Mouse (Mus musculus) left cerebral cortex, adult 2 months (tissue): ENCODE data around the gene Ism2. TPM values are rescaled to one million over a fixed set of nuclear protein-coding genes. Genes with fewer than 3 reads are reported as not detected.

ENCODE experiments used
- DNase-seq, 2 experiments: peaks; one replicate each; pipeline ENCODE4 v3.0.0; 2021 to 2022; ENCODE audit warnings: low spot score in 2 of 2, mixed read lengths in 1 of 2; ENCODE audit errors: extremely low spot score in 1 of 2
- H3K27ac ChIP-seq: fragments of 200-600 bp; 2 replicates; pipeline ENCODE4 v1.8.1; 2022
- H3K4me3 ChIP-seq: fragments of 200-600 bp; 2 replicates; pipeline ENCODE4 v1.8.1; 2022
- CTCF ChIP-seq: fragments of 200-600 bp; IDR thresholded peaks from 2 replicates; pipeline ENCODE4 v1.8.1; 2022; ENCODE audit warnings: antibody characterized with exemption, mild to moderate bottlenecking, moderate library complexity
- intact Hi-C: fragments of 180-260 bp; cut with DNase I; formaldehyde crosslinking; loops from one replicate; pipeline ENCODE4 v1.15.1; 2025
- long read RNA-seq, 2 experiments: library from polyadenylated mRNA; stranded (forward); transcript quantifications; one replicate each; pipeline ENCODE4 v2.0.0; 2021; ENCODE audit warnings: borderline mapping rate in 2 of 2
- total RNA-seq, 2 experiments: library from RNA; stranded (reverse); gene quantifications; 2 replicates each; pipeline ENCODE4 v1.2.3; 2021

The Ism2 gene
- total RNA-seq, result under 1 TPM; 0.19 to 0.27 TPM
- long read RNA-seq, experiment 1, partial matches to known transcripts, result 0 of 1 reads
- long read RNA-seq, experiment 1, other reads (novel, unspliced or antisense), result 0 of 1 reads
- long read RNA-seq, experiment 2, result 0 reads

DNA sequence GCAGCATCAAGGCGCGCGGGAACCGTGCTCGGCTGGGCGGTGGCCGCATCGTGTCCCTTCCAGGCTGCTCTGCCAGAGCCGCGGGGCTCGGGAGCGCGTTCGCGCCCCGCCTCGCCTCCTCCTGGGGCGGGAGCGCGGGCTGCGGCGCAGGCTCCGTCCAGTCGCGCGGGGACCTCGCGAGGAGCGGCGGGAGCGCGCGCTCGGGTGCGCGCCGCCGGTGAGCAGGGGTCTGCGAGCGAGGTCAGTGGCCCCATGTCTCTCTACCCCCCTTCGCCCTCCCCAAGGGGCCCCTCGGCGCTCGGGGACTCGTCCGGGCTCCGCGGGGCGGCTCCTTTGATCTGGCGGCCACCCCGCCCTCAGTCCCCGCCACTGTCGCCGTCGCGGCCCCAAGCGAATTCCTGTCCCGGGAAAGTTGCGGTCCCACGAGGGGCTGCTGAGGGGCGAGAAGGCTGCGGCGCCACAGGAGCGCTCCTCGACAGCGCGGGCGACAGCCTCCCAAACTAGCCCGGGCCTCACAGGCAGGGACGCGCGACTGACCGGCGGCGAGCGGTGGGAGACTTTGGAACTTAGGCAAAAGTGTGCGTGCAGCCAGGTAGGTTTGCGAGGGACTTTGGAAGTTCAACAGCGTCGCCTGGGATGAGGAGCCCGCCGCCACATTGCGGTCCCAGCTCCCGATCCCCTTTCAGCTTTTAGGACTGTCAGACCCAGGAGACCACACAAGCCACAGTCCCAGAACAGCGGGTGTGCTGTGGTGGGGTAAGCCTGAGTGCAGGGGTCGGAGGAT, at the start of gene Ism2:
Gene Ism2, minus strand, starts transcription at position 49 of the 784 bp plus-strand sequence.
- TF ChIP-seq CTCF, result peak; percentile 0; the same call in 1 of the 2 replicates
- intact Hi-C loops, result no loop called here
- Histone ChIP-seq H3K27ac (no peak within 1 kb of the TSS), H3K4me3 (peak within 1 kb of the TSS; percentile 59)
- DNase-seq, result peak in 1 of 2 experiments; percentile 33

- TF ChIP-seq CTCF, result no peak
- DNase-seq, result no peak
- intact Hi-C loops, result no loop called here
- no peak overlapping the region for H3K4me3 ChIP-seq
- H3K27ac ChIP-seq, result no peak overlapping the region
Observed at GRCm38 (mm10) chr12:87348029-87348428, 48.5 kb upstream of the Ism2 start.

DNA sequence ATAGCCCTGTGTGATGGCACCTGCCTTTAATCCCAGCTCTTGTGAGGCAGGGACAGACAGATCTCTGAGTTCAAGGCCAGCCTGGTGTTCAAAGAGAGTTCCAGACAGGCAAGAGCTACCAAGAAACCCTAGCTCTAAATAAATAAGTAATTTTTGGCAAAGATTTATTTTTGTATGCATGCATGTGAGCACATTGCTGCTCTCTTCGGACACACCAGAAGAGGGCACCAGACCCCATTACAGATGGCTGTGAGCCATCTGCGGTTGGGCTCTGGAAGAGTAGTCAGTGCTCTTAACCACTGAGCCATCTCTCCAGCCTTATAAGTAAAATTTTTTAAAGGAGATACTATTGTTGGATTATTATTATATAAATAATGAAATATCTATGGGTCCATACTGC, 48.0 kb upstream of the Ism2 start:
- Histone ChIP-seq H3K27ac (no peak overlapping the region), H3K4me3 (no peak overlapping the region)
- DNase-seq, result no peak
- intact Hi-C loops, result no loop called here
- peak; percentile 41 for TF ChIP-seq CTCF

DNA sequence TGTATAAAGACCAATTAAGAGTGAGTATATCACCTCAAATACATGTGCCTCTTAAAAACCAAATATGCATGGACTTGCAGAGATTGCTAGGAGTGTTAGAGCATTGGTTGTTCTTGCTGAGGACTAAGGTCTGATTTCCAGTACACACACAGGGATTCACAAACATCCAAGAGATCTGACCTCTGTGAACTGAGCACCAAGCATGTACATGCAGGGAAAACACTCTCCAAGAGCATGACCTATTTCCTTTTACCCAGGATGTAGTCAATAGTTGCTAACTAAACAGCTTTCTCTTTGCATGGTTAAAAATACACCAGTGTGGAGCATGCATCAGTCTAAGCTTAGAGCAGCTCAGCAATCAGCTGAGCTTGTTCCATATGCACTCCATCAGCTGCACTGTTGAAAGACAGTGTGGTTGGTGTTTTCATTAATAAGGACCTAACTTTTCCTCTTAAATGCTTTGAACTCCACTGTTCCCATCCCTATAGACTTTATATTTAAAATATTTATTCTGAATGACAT, 43.6 kb upstream of the Ism2 start:
- DNase-seq, result no peak
- intact Hi-C loops, result no loop called here
- Histone ChIP-seq H3K27ac (no peak overlapping the region), H3K4me3 (no peak overlapping the region)
- TF ChIP-seq CTCF, result no peak

- Histone ChIP-seq H3K4me3 (no peak overlapping the region), H3K27ac (no peak overlapping the region)
- no peak for TF ChIP-seq CTCF
- no peak for DNase-seq
- intact Hi-C loops, result no loop called here
Observed at GRCm38 (mm10) chr12:87338082-87338481, 38.6 kb upstream of the Ism2 start.

- H3K27ac ChIP-seq, result no peak overlapping the region
- no peak for DNase-seq
- no peak overlapping the region for H3K4me3 ChIP-seq
- TF ChIP-seq CTCF, result peak; percentile 68
- intact Hi-C loops, result loop anchor here (1.0 kb wide), 1 partner anchor 68 kb away; no protein-coding TSS in a partner anchor
Observed at GRCm38 (mm10) chr12:87334886-87335285, 35.4 kb upstream of the Ism2 start.

DNA sequence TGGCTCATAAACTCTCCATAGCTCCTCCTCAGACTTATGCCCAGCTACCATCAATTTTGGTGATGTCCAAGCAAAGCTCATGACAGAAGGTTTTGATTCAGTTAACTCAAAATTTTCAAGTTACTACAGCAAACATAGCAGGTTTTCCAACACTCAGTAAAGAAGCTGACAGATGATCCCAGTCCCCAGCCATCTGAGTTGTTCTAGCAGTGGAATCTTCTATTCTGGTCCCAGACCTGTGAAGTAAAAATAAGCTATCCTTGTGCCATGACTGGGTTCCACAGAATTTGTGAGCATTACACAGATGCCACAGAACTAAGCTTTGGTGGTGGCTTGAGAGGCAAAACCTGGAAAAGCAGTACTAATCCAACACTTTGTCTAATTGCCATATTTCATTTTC, 34.3 kb upstream of the Ism2 start:
- DNase-seq, result no peak

GRCm38 (mm10) chr12:87332511-87332910, 33.0 kb upstream of the Ism2 start:
- Histone ChIP-seq H3K4me3 (no peak overlapping the region), H3K27ac (no peak overlapping the region; the same call in 1 of the 2 replicates)
- no peak for DNase-seq
- TF ChIP-seq CTCF, result no peak
- intact Hi-C loops, result no loop called here

More for the DNA sequence above, 34.3 kb upstream of the Ism2 start:
- Histone ChIP-seq H3K4me3 (no peak overlapping the region), H3K27ac (no peak overlapping the region; the same call in 1 of the 2 replicates)
- no peak for TF ChIP-seq CTCF
- intact Hi-C loops, result no loop called here

DNA sequence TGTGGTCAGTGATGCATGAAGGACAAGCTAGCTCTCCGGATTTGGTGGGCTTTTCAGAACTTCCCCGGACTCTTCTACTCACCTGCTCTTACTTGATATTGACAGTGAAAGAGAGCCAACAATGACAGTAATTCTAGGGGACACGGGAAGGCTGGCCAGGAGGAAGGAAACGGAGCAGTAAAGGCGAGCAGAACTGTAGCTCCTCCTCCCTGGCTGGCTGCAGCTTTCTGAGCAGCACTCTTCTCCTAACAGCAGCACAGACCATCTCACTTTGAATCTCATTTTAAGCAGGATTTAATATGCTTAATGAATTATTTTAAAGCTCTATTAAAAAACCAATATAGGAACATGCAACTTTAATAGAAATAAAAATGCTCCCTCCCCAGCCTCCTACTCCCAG, 32.4 kb upstream of the Ism2 start:
- no peak for TF ChIP-seq CTCF
- intact Hi-C loops, result no loop called here
- H3K4me3 ChIP-seq, result no peak overlapping the region
- no peak for DNase-seq
- peak overlapping the region; percentile 57 for H3K27ac ChIP-seq

GRCm38 (mm10) chr12:87331053-87331456, 31.6 kb upstream of the Ism2 start:
- Histone ChIP-seq H3K4me3 (no peak overlapping the region), H3K27ac (peak overlapping the region; percentile 18; the same call in 1 of the 2 replicates)
- no peak for DNase-seq
- intact Hi-C loops, result no loop called here
- TF ChIP-seq CTCF, result no peak

DNA sequence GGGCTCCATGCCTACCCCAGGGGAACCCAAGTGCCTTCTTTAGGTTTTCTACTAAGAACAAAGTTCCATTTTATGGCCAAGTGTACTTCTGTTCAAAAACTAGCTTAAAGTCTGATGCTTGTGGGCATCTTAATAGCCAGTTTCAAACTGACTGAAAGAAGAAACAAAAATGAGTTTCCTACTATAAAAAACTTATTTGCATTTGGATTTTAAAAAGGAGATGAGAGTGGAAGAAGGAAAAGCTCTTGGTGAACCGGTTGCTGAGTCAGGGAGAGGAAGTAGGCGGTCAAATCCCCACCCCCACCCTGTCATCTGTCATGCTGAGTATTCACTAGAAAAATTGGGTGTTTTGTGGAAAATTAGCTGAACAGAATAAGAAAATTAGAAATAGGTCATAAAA, 30.7 kb upstream of the Ism2 start:
- DNase-seq, result no peak
- TF ChIP-seq CTCF, result no peak
- Histone ChIP-seq H3K27ac (no peak overlapping the region; the same call in 1 of the 2 replicates), H3K4me3 (no peak overlapping the region)
- intact Hi-C loops, result no loop called here

DNA sequence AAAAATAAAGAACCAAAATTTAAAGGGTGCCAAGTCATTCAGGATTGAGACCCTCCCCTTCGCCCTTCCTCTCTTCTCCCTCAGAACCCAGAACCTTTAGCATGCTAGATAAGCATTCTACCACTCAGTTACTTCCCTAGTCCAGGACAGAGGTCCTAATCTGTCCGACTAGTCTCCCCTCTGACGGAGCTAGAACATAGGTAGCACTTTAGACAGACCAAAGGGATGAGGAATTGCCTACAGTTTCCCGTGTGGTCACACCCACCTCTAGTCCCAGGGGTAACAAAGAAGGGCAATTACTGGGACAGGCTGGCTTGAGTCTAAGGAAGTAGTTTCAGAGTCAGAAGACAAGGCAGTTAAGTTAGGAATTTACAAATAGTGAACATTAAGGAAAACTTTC, 28.5 kb upstream of the Ism2 start:
- Histone ChIP-seq H3K4me3 (no peak overlapping the region), H3K27ac (no peak overlapping the region)
- DNase-seq, result no peak
- intact Hi-C loops, result no loop called here
- no peak for TF ChIP-seq CTCF

DNA sequence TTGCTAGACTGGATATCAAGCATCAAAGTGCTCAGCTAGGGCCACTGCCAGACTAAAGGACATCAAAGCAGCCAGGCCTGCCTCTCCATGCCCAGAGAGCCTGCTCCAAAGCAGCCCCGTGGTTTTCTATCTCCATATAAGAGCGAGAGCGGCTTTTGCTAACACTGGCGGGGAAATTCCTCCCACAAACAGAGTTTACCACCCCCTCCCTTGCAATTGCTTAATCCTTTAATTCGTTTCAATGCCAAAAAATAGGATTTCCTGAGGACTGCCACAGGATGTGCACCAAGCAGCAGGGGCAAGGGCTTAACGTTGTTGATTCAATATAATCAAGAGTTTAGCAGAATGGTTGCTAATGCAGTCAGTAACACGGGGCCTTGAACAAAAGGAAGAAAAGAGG, 28.1 kb upstream of the Ism2 start:
- no peak for DNase-seq
- Histone ChIP-seq H3K27ac (no peak overlapping the region), H3K4me3 (no peak overlapping the region)
- intact Hi-C loops, result no loop called here
- no peak for TF ChIP-seq CTCF
